Mouse (Mus musculus) C2C12 (cell line): Measurements from ENCODE around the gene Fbxl17. TPM values are rescaled to one million over a fixed set of nuclear protein-coding genes. Genes with fewer than 3 reads are reported as not detected.

ENCODE experiments used
- H3K27me3 ChIP-seq: one replicate; pipeline ENCODE4 v1.6.1; 2011; ENCODE audit not compliant: control insufficient read depth, insufficient read depth, insufficient read length
- H3K36me3 ChIP-seq: one replicate; pipeline ENCODE4 v1.6.1; 2011; ENCODE audit not compliant: control insufficient read depth, insufficient read depth
- H3K4me3 ChIP-seq: one replicate; pipeline ENCODE4 v1.5.1; 2011; ENCODE audit warnings: mild to moderate bottlenecking, control low read depth; ENCODE audit not compliant: poor library complexity, insufficient read depth, severe bottlenecking
- H3K79me2 ChIP-seq: one replicate; pipeline ENCODE4 v1.6.1; 2011; ENCODE audit not compliant: control insufficient read depth, insufficient read depth
- H3K79me3 ChIP-seq: one replicate; pipeline ENCODE4 v1.6.1; 2011; ENCODE audit warnings: low read depth, control low read depth
- H3ac ChIP-seq: one replicate; pipeline ENCODE3; 2011; ENCODE audit warnings: low read depth; ENCODE audit not compliant: control insufficient read depth, insufficient read length
- CEBPB ChIP-seq: IDR thresholded peaks from one replicate; pipeline ENCODE4 v1.6.1; 2011; ENCODE audit warnings: low read depth, mild to moderate bottlenecking, control low read depth, moderate library complexity
- CTCF ChIP-seq: IDR thresholded peaks from one replicate; pipeline ENCODE4 v1.5.1; 2011; ENCODE audit not compliant: control insufficient read depth, insufficient read depth, insufficient read length
- FOSL1 ChIP-seq: IDR thresholded peaks from one replicate; pipeline ENCODE4 v1.8.0; 2011; ENCODE audit warnings: mild to moderate bottlenecking, low read length; ENCODE audit not compliant: poor library complexity, insufficient read depth, severe bottlenecking
- MAX ChIP-seq: IDR thresholded peaks from one replicate; pipeline ENCODE4 v1.6.1; 2011; ENCODE audit warnings: mild to moderate bottlenecking, control low read depth
- MYOD1 ChIP-seq: IDR thresholded peaks from one replicate; pipeline ENCODE4 v1.6.1; 2011; ENCODE audit warnings: low read depth; ENCODE audit not compliant: control insufficient read depth, insufficient read length
- MYOG ChIP-seq: IDR thresholded peaks from one replicate; pipeline ENCODE4 v1.6.1; 2011; ENCODE audit not compliant: control insufficient read depth, insufficient read length; ENCODE audit errors: extremely low read depth
- USF1 ChIP-seq: IDR thresholded peaks from one replicate; pipeline ENCODE4 v1.6.1; 2011; ENCODE audit warnings: low read depth, mild to moderate bottlenecking, control low read depth, moderate library complexity
- polyA plus RNA-seq: library from polyadenylated mRNA; unstranded; fragments of >200 nt; fragmentation: generic; extraction: Trizol; gene quantifications from one replicate; pipeline ENCODE4 v1.2.1, GENCODE M21; 2012; ENCODE audit warnings: missing spikeins

The Fbxl17 gene
- polyA plus RNA-seq, 1 experiment = 6.3 TPM

DNA sequence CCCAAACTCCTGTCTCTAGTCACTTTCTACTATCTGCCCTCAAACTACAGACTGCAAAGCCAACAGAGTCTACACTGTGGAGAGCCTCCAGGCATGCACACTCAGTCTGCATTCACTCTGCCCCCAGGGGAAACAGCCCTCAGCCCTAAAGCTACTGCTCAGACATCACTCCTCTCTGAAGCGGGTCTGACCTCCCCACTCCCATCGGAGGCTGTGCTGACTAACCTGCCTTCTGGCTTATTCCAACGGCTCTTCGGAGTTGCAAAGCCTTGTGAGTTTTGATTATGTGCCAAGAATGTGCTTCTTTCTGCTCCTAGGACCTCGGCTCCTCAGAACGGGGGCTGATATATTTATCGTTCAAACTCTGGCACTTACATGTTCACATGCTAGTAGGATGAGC lies 182.3 kb downstream of the Fbxl17 start:
- no peak overlapping the region for H3ac ChIP-seq
- H3K79me3 ChIP-seq = no peaks in the 10 kb centered on the region

GRCm38 (mm10) chr17:63315646-63316480 lies 184.0 kb downstream of the Fbxl17 start:
- Histone ChIP-seq H3K79me2 (no peaks in the 10 kb centered on the region), H3K79me3 (no peaks in the 10 kb centered on the region), H3K36me3 (no peaks in the 10 kb centered on the region), H3K27me3 (no peaks in the 10 kb centered on the region), H3K4me3 (no peak overlapping the region), H3ac (no peak overlapping the region)
- TF ChIP-seq CTCF = no peak
- TF ChIP-seq FOSL1 = no peak
- TF ChIP-seq MYOG = no peak
- TF ChIP-seq MAX = no peak
- no peak for TF ChIP-seq MYOD1
- TF ChIP-seq CEBPB = no peak
- no peak for TF ChIP-seq USF1

More for the DNA sequence above, 182.3 kb downstream of the Fbxl17 start:
- TF ChIP-seq CEBPB = no peak
- no peak for TF ChIP-seq MAX
- TF ChIP-seq USF1 = no peak
- TF ChIP-seq MYOD1 = no peak
- TF ChIP-seq FOSL1 = no peak
- no peak for TF ChIP-seq MYOG
- no peak for TF ChIP-seq CTCF
- H3K36me3 ChIP-seq = no peaks in the 10 kb centered on the region
- H3K27me3 ChIP-seq = no peaks in the 10 kb centered on the region
- no peak overlapping the region for H3K4me3 ChIP-seq
- no peaks in the 10 kb centered on the region for H3K79me2 ChIP-seq

- no peak for TF ChIP-seq USF1
- TF ChIP-seq CEBPB = no peak
- TF ChIP-seq MAX = no peak
- no peak for TF ChIP-seq CTCF
- TF ChIP-seq FOSL1 = no peak
- TF ChIP-seq MYOD1 = no peak
- TF ChIP-seq MYOG = no peak
- H3K27me3 ChIP-seq = no peaks in the 10 kb centered on the region
- H3ac ChIP-seq = no peak overlapping the region
- no peak overlapping the region for H3K4me3 ChIP-seq
- H3K79me3 ChIP-seq = no peaks in the 10 kb centered on the region
- no peaks in the 10 kb centered on the region for H3K79me2 ChIP-seq
- no peaks in the 10 kb centered on the region for H3K36me3 ChIP-seq
Observed at GRCm38 (mm10) chr17:63312804-63313203, 187.0 kb downstream of the Fbxl17 start.

DNA sequence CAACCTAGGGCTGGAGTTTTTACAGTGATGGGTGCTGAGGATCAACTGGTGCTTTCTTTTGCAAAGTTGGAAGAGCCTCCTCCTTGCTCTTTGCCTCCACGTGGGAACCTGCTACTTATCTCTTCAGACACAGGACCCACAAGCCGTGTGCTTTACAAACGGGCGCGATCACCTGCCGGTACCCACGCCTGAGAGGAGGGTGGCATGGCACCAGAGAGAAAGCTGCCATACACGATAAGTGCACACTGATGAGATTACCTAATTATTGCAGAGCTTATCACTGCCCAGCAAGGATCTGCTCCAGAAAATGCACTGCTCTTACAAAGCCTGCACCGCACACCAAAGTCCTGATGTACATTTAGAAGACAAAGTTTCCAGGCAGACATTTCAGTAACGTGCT lies 187.5 kb downstream of the Fbxl17 start:
- no peaks in the 10 kb centered on the region for H3K36me3 ChIP-seq
- TF ChIP-seq CTCF (no peak), CEBPB (no peak), MYOG (no peak), MAX (no peak), MYOD1 (no peak), FOSL1 (no peak), USF1 (no peak)
- H3ac ChIP-seq = no peak overlapping the region
- H3K79me3 ChIP-seq = no peaks in the 10 kb centered on the region
- no peaks in the 10 kb centered on the region for H3K27me3 ChIP-seq
- H3K79me2 ChIP-seq = no peaks in the 10 kb centered on the region
- H3K4me3 ChIP-seq = no peak overlapping the region

- Histone ChIP-seq H3ac (no peak overlapping the region), H3K36me3 (no peaks in the 10 kb centered on the region), H3K4me3 (no peak overlapping the region), H3K27me3 (no peaks in the 10 kb centered on the region), H3K79me2 (no peaks in the 10 kb centered on the region), H3K79me3 (no peaks in the 10 kb centered on the region)
- TF ChIP-seq FOSL1 = no peak
- no peak for TF ChIP-seq CEBPB
- no peak for TF ChIP-seq CTCF
- no peak for TF ChIP-seq MAX
- TF ChIP-seq MYOG = no peak
- TF ChIP-seq MYOD1 = no peak
- TF ChIP-seq USF1 = no peak
Observed at GRCm38 (mm10) chr17:63311613-63312012, 188.2 kb downstream of the Fbxl17 start.

DNA sequence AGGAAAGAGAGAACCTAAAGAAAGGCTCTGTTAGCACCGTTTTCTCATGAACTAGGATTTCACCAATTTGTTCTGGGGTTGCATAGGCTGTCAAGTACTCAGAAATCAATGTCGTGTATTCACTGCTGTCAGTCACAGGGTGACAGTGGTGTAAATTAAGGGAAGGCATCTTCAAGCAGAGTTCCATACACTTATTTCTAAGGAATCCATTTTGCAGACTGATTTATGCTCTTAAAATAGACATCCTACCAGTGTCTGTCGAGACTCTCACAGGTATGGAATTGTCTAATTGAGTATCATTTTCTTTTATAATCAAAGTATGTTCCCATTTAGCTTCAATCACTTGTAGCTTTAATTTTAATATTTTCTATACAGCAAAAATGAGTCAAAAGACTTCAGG lies 189.8 kb downstream of the Fbxl17 start:
- TF ChIP-seq CTCF = no peak
- TF ChIP-seq USF1 = no peak
- no peak for TF ChIP-seq MYOD1
- TF ChIP-seq FOSL1 = no peak
- no peak for TF ChIP-seq MAX
- TF ChIP-seq MYOG = no peak
- no peak for TF ChIP-seq CEBPB
- no peaks in the 10 kb centered on the region for H3K27me3 ChIP-seq
- no peaks in the 10 kb centered on the region for H3K79me2 ChIP-seq
- no peak overlapping the region for H3K4me3 ChIP-seq
- no peak overlapping the region for H3ac ChIP-seq
- no peaks in the 10 kb centered on the region for H3K79me3 ChIP-seq
- no peaks in the 10 kb centered on the region for H3K36me3 ChIP-seq
